Mouse (Mus musculus) megakaryocyte, adult 5-6 weeks (primary cell): ENCODE measurements around the gene Fam20a. TPM values are rescaled to one million over a fixed set of nuclear protein-coding genes. Genes with fewer than 3 reads are reported as not detected.

Source experiments
- total RNA-seq, 2 experiments: library from RNA; stranded (forward) in 1 of 2; stranded (reverse) in 1 of 2; fragments of 153-499, 151-499 nt in 1 of 2; fragments of 221-1000, 200-1000 nt in 1 of 2; gene quantifications; 2 replicates each; pipeline versions ENCODE4 v1.2.3 to v1.2.4; 2015 to 2017

Gene Fam20a
- total RNA-seq, 2 experiments from 2014 or later = 0.33 TPM; not detected in 1

Other genes with a start within 250 kb of the Fam20a start
- gene Arsg, start 248.9 kb downstream of the Fam20a start, total RNA-seq (2015) = 4.9 and 6.2 TPM in 2 replicates
- gene Arsg, start 248.9 kb downstream of the Fam20a start, total RNA-seq (2017) = 6.2 and 7.5 TPM in 2 replicates
- 27.4 and 27.6 TPM in 2 replicates for gene Slc16a6, start 248.7 kb downstream of the Fam20a start, total RNA-seq (2015)
- gene Slc16a6, start 248.7 kb downstream of the Fam20a start, total RNA-seq (2017) = 10.5 and 14.7 TPM in 2 replicates
- gene Wipi1, start 110.3 kb downstream of the Fam20a start, total RNA-seq (2015) = 13.8 and 14.2 TPM in 2 replicates
- gene Wipi1, start 110.3 kb downstream of the Fam20a start, total RNA-seq (2017) = 7.6 and 10.0 TPM in 2 replicates
- 96.1 and 98.1 TPM in 2 replicates for gene Prkar1a, start 72.9 kb downstream of the Fam20a start, total RNA-seq (2015)
- 62.7 and 77.9 TPM in 2 replicates for gene Prkar1a, start 72.9 kb downstream of the Fam20a start, total RNA-seq (2017)
- gene 1700012B07Rik, start 105.8 kb upstream of the Fam20a start, total RNA-seq (2015) = not detected in 2 replicates
- not detected in 2 replicates for gene 1700012B07Rik, start 105.8 kb upstream of the Fam20a start, total RNA-seq (2017)